Mouse (Mus musculus): ENCODE measurements at regions not wholly inside any gene's neighbourhood (a gene's known extent, or its start where the extent isn't known, plus 50 kb on each side); places are given as distances from the start of the nearest gene placed in this dataset.

DNA sequence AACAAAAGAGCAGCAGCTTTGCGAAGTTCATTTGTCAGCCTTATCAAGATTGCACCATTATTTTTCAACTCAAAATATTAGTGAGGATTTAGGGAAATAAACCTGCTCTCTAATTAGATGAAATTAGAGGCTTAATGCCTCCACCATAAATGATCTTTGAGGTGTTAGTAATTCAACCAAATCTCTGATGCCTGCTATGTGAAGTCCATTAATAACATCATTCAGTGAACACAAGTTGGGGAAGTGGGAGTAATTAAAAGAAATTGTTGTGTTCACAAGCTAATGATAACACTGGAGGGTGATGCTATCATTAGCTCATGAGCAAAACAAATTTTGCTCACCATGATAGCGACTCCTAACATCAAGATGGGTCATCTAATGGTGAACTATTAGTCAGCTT lies 246.0 kb downstream of the Ttc6 start:
- DNase-seq = no peak
- intact Hi-C loops (cut with DNase I) = no loop called here

GRCm38 (mm10) chr12:57823809-57824208 lies 259.9 kb downstream of the Ttc6 start:
- intact Hi-C loops (cut with DNase I) = no loop called here
- no peak for DNase-seq

DNA sequence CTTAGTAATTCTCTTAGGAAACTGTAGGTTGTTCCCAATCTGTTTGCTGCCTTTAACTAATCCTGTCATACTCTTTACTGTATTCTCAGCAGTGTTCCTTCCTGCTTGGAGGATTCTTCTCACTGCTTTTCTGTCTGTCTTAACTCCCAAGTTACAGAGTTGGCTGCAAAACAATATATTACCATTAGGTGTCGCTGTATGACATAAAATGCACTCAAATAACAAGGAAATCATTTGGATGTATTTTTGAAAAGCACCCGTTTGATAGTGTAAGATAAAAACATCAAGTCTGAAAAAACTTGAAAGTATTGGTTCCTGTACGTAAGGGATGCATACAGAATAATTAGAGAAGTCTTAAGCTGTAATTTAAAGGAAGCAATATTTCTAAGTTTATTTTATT lies 261.8 kb downstream of the Ttc6 start:
- intact Hi-C loops (cut with DNase I) = loop anchor here (5.0 kb wide), 5 partner anchors 377 to 1122 kb away; no protein-coding TSS in a partner anchor
- DNase-seq = peak; percentile 15 to 67

- intact Hi-C loops (cut with DNase I) = no loop called here
- DNase-seq = no peak
These were observed 278.9 kb downstream of the Ttc6 start for GRCm38 (mm10) chr12:57842813-57843212.

DNA sequence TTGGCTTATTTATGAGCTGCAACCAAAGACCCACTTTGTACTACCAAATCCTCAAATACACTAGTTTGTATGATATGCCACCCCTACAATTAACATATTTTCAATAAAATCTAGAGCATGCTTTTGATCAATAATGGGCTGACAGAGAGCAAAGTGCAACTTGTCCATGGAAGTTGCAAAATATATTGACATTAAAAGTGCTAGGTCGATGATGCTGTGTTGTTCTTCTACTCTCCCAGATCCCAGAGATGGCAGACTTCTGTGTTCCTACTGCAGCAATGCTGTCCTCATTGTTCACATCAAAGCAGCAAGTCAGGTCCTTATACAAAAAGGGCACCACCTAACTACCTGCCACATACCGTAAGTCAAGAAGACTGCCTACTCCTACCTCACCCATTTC lies 307.1 kb downstream of the Ttc6 start:
- intact Hi-C loops (cut with DNase I) = no loop called here
- no peak for DNase-seq

DNA sequence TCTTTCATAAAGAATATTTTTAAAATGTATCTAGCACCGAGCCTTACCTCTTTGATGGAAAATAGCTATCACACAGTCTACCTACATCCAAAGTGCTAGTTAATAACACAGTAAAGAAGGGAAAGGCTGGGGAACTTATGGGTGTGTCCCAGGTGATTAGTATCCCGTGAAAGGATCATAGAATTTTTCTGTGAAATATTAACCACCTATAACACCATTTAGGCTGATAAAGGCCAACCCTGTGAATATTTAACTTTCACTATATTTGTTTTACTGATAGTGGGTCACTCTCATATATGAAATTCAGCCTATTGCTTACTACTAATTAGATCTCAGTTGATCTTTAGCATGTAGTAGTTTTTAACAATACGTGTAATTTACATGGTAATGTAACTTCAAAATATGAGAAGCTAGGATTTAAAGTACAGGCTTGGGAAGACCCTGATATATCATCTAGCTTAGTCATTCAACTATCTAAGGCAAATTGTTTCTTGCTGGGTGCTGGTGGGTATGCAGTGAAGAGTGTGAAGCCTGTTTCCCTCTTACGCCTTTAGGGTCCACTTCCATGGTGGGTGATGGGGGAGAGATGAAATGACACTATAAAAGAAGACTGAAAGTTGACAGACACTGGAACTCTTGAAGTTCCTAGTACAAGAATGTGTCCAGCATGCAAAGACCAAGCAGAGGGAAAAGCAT lies 320.6 kb upstream of the Sstr1 start:
- no peak for DNase-seq
- intact Hi-C loops (cut with DNase I) = no loop called here

- DNase-seq = no peak
These were observed 320.0 kb upstream of the Sstr1 start for GRCm38 (mm10) chr12:57891556-57891955.

DNA sequence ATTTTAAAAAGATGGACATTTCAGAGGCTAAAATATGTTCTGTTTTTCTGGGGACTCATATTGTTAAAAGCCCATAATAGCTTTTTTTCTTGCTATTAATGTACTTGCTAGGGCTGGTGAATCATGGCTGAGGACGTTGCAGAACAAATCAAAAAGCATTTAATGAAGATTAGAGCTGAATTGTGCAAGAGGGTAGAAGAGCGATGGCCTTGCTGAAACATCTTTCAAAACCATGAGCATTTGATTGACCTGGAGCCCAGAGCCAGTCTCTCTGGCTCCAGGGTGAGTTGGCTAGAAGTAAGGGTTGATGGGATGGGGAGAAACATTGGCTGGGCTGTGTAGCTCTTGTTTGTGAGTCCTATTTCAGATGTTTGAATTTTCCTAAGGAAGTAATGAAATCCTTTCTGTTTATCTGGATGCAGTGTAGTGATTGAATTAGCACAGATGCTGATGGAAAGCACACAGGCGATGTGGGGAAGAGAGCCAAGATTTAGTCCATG lies 313.8 kb upstream of the Sstr1 start:
- DNase-seq = peak in 1 of 2 experiments; percentile 11

More at GRCm38 (mm10) chr12:57891556-57891955, 320.0 kb upstream of the Sstr1 start:
- intact Hi-C loops (cut with DNase I) = no loop called here

DNA sequence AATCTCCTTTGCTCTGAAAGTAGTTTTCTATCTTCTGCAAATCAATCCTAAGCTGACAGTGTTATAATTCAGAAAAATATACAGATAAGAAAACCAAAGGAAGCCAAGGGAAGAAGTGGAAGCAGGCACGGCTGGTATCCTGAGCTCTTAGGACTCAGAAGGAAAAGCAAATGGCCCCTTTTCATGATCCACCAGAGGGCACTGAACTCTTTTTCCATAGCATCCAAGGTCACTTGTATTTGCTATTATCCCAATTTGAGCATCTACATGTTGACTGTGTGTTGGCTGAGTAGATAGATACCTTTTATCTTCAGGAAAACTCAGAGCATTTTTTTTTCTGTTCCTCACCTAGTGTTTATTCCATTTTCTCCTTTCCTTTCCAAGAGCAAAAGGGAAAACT lies 306.9 kb upstream of the Sstr1 start:
- intact Hi-C loops (cut with DNase I) = loop anchor here (5.0 to 10.0 kb wide), 2 partner anchors 298 to 730 kb away; no protein-coding TSS in a partner anchor
- DNase-seq = no peak

More for the DNA sequence above, 313.8 kb upstream of the Sstr1 start:
- intact Hi-C loops (cut with DNase I) = no loop called here

DNA sequence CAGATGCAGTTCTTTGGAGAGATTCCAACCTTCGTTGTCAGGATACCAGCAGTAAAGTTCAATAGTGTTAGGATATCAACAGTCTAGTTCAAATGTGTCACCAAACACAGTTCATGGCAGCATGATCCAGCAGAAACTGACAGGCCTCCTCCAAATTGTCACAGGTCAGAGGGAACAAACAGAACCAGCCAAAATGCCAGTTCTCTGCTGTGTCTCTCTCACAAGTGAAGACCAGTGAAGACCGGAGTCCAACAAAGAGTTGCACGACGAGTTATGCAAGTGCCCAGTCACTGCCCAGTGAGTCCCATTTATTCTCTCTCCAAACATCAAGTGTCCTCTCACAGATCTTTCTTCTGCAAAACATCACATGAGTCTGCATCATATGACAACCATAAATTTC lies 293.4 kb upstream of the Sstr1 start:
- intact Hi-C loops (cut with DNase I) = no loop called here
- no peak for DNase-seq

- no peak for DNase-seq
- intact Hi-C loops (cut with DNase I) = no loop called here
These were observed 289.5 kb upstream of the Sstr1 start for GRCm38 (mm10) chr12:57922031-57922430.

DNA sequence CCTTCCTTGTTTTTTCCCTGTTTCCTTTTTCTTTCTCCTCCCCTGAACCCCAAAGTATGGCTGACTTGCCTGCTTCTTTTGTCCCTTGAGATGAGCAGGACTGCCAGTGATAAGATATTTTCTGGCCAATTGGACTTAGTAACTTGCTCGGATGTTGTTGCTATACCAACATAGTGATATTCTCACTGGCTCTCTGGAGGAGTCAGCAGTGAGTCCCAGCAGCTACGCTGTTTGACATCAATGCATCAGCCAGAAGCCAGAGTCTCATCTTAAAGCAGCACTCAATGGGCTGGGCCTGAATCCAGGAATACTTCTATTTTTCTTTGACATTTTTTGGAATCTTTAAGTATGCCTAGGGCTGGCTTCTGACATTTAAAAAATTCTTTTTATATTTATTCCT lies 287.1 kb upstream of the Sstr1 start:
- intact Hi-C loops (cut with DNase I) = no loop called here
- DNase-seq = no peak

DNA sequence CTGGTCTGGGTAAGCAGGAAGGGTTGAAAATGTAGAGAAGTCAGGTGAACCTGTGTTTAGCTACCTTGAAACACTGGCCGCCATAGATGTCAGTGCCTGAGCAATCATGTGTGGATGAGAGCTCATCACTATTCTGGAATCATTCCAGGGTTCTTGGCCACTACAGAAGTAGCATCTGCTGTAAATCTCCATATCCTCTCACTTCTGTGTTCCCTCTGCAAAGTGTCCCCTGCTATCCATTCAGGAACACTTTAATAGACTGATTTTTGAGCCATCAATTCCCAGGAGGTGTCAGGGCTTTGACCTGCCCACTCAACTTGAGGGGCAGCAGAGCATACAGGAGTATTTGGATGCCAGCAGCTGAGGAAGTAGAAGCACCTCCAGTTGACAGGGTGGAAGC lies 284.7 kb upstream of the Sstr1 start:
- no peak for DNase-seq
- intact Hi-C loops (cut with DNase I) = no loop called here

- DNase-seq = no peak
- intact Hi-C loops (cut with DNase I) = no loop called here
These were observed 283.5 kb upstream of the Sstr1 start for GRCm38 (mm10) chr12:57928030-57928429.

GRCm38 (mm10) chr12:57931856-57932255 lies 279.7 kb upstream of the Sstr1 start:
- no peak for DNase-seq
- intact Hi-C loops (cut with DNase I) = no loop called here

- no peak for DNase-seq
- intact Hi-C loops (cut with DNase I) = no loop called here
These were observed 261.7 kb upstream of the Sstr1 start for GRCm38 (mm10) chr12:57949886-57950285.

DNA sequence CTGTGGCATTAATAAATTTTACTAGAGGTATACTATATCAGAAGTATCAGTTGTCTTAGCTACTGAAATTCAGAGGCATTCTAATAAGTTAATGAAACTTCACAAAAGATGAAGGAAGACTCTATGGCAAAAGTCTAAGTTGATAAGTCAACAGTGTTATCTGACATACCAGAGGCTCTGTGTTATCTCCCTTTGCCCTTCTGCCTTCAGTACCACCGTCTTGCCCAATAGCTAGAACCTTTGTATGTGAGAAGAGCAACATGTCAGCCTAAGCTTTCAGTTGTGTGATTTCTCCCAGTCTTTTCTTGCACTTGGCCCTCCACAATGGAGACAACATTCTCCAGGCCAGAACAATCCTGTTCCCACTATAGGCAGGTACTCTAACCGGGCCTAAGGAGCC lies 253.0 kb upstream of the Sstr1 start:
- intact Hi-C loops (cut with DNase I) = no loop called here
- no peak for DNase-seq

- intact Hi-C loops (cut with DNase I) = no loop called here
- DNase-seq = no peak
These were observed 251.4 kb upstream of the Sstr1 start for GRCm38 (mm10) chr12:57960171-57960570.

DNA sequence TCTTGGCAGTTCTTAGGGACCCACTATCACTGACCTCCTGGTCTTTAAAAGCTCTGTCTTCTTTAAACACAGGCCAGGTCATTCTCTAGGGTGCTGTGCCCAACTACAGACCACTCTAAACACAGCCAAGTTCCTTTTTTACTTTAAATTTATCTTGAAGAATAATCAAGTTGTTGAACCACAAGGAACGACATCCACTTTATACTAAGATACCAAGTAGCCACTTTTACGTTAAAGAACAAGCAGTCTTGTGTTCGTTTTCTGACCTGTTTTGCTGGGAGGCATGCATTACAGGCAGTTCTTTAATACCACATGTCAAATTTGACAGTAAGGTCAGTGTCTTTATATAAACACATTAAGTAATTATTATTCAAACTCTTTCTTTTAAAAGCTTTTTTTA lies 242.4 kb upstream of the Sstr1 start:
- DNase-seq = no peak
- intact Hi-C loops (cut with DNase I) = no loop called here

- intact Hi-C loops (cut with DNase I) = no loop called here
- DNase-seq = no peak
These were observed 241.4 kb upstream of the Sstr1 start for GRCm38 (mm10) chr12:57970163-57970562.

- no peak for DNase-seq
These were observed 239.1 kb upstream of the Sstr1 start for GRCm38 (mm10) chr12:57972484-57972883.

More at GRCm38 (mm10) chr12:57972484-57972883, 239.1 kb upstream of the Sstr1 start:
- intact Hi-C loops (cut with DNase I) = no loop called here

Measured in heart, postnatal 10 days (tissue).